Mouse (Mus musculus): Measurements from ENCODE around the gene Rnd3.

DNA sequence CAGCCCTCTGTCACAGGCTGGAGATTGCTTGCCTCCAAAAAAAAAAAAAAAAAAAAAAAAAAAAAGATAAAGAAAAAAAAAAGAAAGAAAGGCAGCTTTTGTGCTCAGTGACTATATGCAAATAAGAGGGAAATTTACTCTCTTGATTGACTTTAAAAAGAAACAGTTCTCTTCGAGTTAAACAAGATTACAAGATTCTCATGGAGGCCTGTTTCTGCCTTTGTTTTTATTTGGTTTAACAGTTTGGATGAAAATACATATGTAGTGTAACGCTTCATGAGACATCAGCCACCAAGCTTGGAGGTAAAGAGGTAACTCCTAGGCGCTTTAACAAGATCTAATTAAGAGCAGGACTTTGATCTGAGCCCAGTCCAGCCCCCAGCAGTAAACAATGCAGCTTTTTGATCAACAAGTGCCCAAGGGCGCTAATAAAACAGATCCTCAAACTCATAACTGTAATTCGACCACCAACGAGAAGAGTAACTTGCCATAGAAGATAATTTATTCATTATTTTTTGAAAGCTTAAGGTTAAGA, 8.9 kb downstream of the Rnd3 start:
- TF ChIP-seq CTCF (IDR thresholded peaks at IDR 0.05; ENCODE audit: borderline replicate concordance, extremely low read depth, insufficient read depth, insufficient read length) (no peak), POLR2A (IDR thresholded peaks at IDR 0.05; ENCODE audit: borderline replicate concordance, extremely low read depth, insufficient read depth, insufficient read length, poor library complexity, severe bottlenecking) (no peak)
